Mouse (Mus musculus) midbrain, embryonic 13.5 days (tissue): ENCODE measurements around the gene Prickle3. TPM values are rescaled to one million over a fixed set of nuclear protein-coding genes. Genes with fewer than 3 reads are reported as not detected.
A peak's percentile ranks its signal among the peaks of the same experiment; 100 is the strongest.
"Not testable (repeated sequence)": the region's sequence is repeated elsewhere in the genome, so short reads cannot be mapped to it uniquely, and the experiment has no call there.

Experiments
- ATAC-seq: fragments of 200-750 bp; cut with Nextera tagmentation; 2 replicates; pipeline ENCODE4 v1.8.0; 2017; ENCODE audit warnings: mild to moderate bottlenecking, moderate TSS enrichment, moderate library complexity
- H3K27ac ChIP-seq: fragments of 300-500 bp; sonication (generic); 2 replicates; pipeline ENCODE4 v1.5.1; 2015; ENCODE audit warnings: inconsistent platforms, mild to moderate bottlenecking, moderate library complexity
- H3K27me3 ChIP-seq: fragments of 300-500 bp; sonication (generic); 2 replicates; pipeline ENCODE4 v1.6.1; 2015; ENCODE audit warnings: mild to moderate bottlenecking, inconsistent platforms
- H3K36me3 ChIP-seq: fragments of 300-500 bp; sonication (generic); 2 replicates; pipeline ENCODE4 v1.6.1; 2015; ENCODE audit warnings: mild to moderate bottlenecking, inconsistent platforms
- H3K4me1 ChIP-seq: fragments of 300-500 bp; sonication (generic); replicated peaks from 2 replicates; pipeline ENCODE4 v1.6.1; 2015; ENCODE audit warnings: inconsistent platforms
- H3K4me2 ChIP-seq: fragments of 300-500 bp; sonication (generic); replicated peaks from 2 replicates; pipeline ENCODE4 v1.6.1; 2015; ENCODE audit warnings: moderate library complexity, mild to moderate bottlenecking, inconsistent platforms
- H3K4me3 ChIP-seq: fragments of 300-500 bp; sonication (generic); replicated peaks from 2 replicates; pipeline ENCODE4 v1.5.1; 2015; ENCODE audit warnings: mild to moderate bottlenecking, inconsistent platforms
- H3K9ac ChIP-seq: fragments of 300-500 bp; sonication (generic); replicated peaks from 2 replicates; pipeline ENCODE4 v1.6.1; 2015; ENCODE audit warnings: mild to moderate bottlenecking, inconsistent platforms
- H3K9me3 ChIP-seq: fragments of 300-500 bp; sonication (generic); 2 replicates; pipeline ENCODE4 v1.6.1; 2016; ENCODE audit warnings: mild to moderate bottlenecking, inconsistent platforms
- WGBS: fragments of 180-500 bp; shearing (Covaris S2); methylation state at CpG from one replicate; pipeline ENCODE4 v1.1.7; 2015; 5-methylcytosine and 5-hydroxymethylcytosine counted together
- polyA plus RNA-seq: library from polyadenylated mRNA; unstranded; fragments of >200 nt; fragmentation: Nextera tagmentation; extraction: Ambion mirVana; gene quantifications from 2 replicates; pipeline ENCODE4 v1.2.1, GENCODE M21; 2015

The Prickle3 gene
- polyA plus RNA-seq, 1 experiment from 2014 or later: 1.2 TPM

GRCm38 (mm10) chrX:7714135-7714899, 57.3 kb downstream of the Prickle3 start, which contains the start of gene Wdr45:
Wdr45 (plus strand) TSS chrX:7714333.
- not testable (repeated sequence) for H3K27ac ChIP-seq, H3K9me3 ChIP-seq, H3K36me3 ChIP-seq, H3K4me1 ChIP-seq, H3K27me3 ChIP-seq
- peak within 1 kb of the TSS; percentile 38 for H3K4me3 ChIP-seq
- ATAC-seq: peak; percentile 97
- 21% methylated on average over 20 of the region's 60 CpGs for WGBS
- peak within 1 kb of the TSS; percentile 58 for H3K9ac ChIP-seq
- peak within 1 kb of the TSS; percentile 54 for H3K4me2 ChIP-seq

GRCm38 (mm10) chrX:7716058-7716457, 59.0 kb downstream of the Prickle3 start:
- not testable (repeated sequence) for H3K4me1 ChIP-seq, H3K36me3 ChIP-seq, ATAC-seq, H3K9ac ChIP-seq, H3K27me3 ChIP-seq, H3K4me2 ChIP-seq, H3K9me3 ChIP-seq, H3K4me3 ChIP-seq, H3K27ac ChIP-seq
- 42% methylated on average over 1 of the region's 1 CpGs for WGBS

Other genes starting within 250 kb of the Prickle3 start
- 0.11 and 0.30 TPM in 2 replicates for gene Foxp3, start 83.6 kb upstream of the Prickle3 start, polyA plus RNA-seq
- 4.3 and 5.1 TPM in 2 replicates for gene Ppp1r3f, start 83.0 kb upstream of the Prickle3 start, polyA plus RNA-seq
- gene Ccdc22, start 51.7 kb upstream of the Prickle3 start, polyA plus RNA-seq: 30.4 and 30.8 TPM in 2 replicates
- 0.17 TPM in 1 of 2 replicates, not detected in the other for gene Cacna1f, start 50.2 kb upstream of the Prickle3 start, polyA plus RNA-seq
- 87.9 and 88.4 TPM in 2 replicates for gene Syp, start 18.8 kb upstream of the Prickle3 start, polyA plus RNA-seq
- 20.3 and 22.2 TPM in 2 replicates for gene Plp2, start 14.1 kb downstream of the Prickle3 start, polyA plus RNA-seq
- gene Magix, start 24.0 kb downstream of the Prickle3 start, polyA plus RNA-seq: 0.06 and 0.09 TPM in 2 replicates
- gene Gpkow, start 39.9 kb downstream of the Prickle3 start, polyA plus RNA-seq: 45.1 and 45.6 TPM in 2 replicates
- gene Wdr45, start 57.1 kb downstream of the Prickle3 start, polyA plus RNA-seq: 31.8 and 34.9 TPM in 2 replicates
- gene Gm45208, start 65.0 kb downstream of the Prickle3 start, polyA plus RNA-seq: not detected in 2 replicates
- gene Praf2, start 71.2 kb downstream of the Prickle3 start, polyA plus RNA-seq: 110 and 111 TPM in 2 replicates
- 46.0 and 51.0 TPM in 2 replicates for gene Ccdc120, start 93.6 kb downstream of the Prickle3 start, polyA plus RNA-seq
- 25.3 and 30.4 TPM in 2 replicates for gene Tfe3, start 105.3 kb downstream of the Prickle3 start, polyA plus RNA-seq
- gene Gripap1, start 132.5 kb downstream of the Prickle3 start, polyA plus RNA-seq: 76.5 and 81.7 TPM in 2 replicates
- 1.4 and 2.1 TPM in 2 replicates for gene Kcnd1, start 165.0 kb downstream of the Prickle3 start, polyA plus RNA-seq
- gene Otud5, start 184.1 kb downstream of the Prickle3 start, polyA plus RNA-seq: 46.4 and 53.2 TPM in 2 replicates
- 20.8 and 21.9 TPM in 2 replicates for gene Pim2, start 221.0 kb downstream of the Prickle3 start, polyA plus RNA-seq
- 34.6 and 41.5 TPM in 2 replicates for gene Slc35a2, start 226.8 kb downstream of the Prickle3 start, polyA plus RNA-seq
- gene Pqbp1, start 242.0 kb downstream of the Prickle3 start, polyA plus RNA-seq: 216 and 236 TPM in 2 replicates
- gene Timm17b, start 242.1 kb downstream of the Prickle3 start, polyA plus RNA-seq: 171 and 173 TPM in 2 replicates